Mouse (Mus musculus) thymus, adult 2 months (tissue): ENCODE results near the gene Slamf7.

Experiments used
- CTCF ChIP-seq: fragments of 200-500 bp; IDR thresholded peaks from 2 replicates; pipeline ENCODE4 v1.5.1; 2012; ENCODE audit warnings: mild to moderate bottlenecking, control low read depth, low read length, moderate library complexity, borderline replicate concordance; ENCODE audit not compliant: control insufficient read depth, poor library complexity, insufficient read depth; ENCODE audit errors: extremely low read depth
- POLR2A ChIP-seq: fragments of 200-500 bp; IDR thresholded peaks from 2 replicates; pipeline ENCODE4 v1.6.1; 2012; ENCODE audit warnings: mild to moderate bottlenecking, low read length, control low read depth, moderate library complexity; ENCODE audit not compliant: control insufficient read depth, poor library complexity, insufficient read depth; ENCODE audit errors: extremely low read depth

- TF ChIP-seq CTCF: no peak
- TF ChIP-seq POLR2A: no peak
These were observed 21.4 kb downstream of the Slamf7 start for GRCm38 (mm10) chr1:171631447-171631846.
